Mouse (Mus musculus): Measurements from ENCODE around the gene Lrrc4. TPM values are rescaled to one million over a fixed set of nuclear protein-coding genes. Genes with fewer than 3 reads are reported as not detected.
A peak's percentile ranks its signal among the peaks of the same experiment; 100 is the strongest.

The Lrrc4 gene
- polyA plus RNA-seq, 1 experiment from 2014 or later: 1.1 TPM

DNA sequence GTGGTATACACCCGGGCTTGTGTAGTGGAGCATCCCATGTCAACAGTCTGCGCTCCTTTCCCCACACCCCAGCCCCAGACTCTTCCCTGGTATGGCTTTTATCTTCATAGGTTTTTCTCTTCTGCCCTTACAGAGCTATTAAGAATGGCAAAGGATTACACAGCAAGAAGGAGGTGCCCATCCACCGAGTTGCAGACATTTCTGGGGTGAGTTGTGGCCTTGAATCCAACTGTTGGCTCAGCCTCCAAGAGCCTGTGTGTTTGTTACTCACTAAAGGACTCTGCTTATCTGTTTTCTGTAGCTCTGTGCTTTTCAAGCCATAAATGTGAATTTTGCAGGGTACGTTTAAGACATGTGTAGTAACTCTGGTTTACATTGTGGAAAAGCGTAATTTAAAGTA, 106.8 kb downstream of the Lrrc4 start:
- Histone ChIP-seq H3K9me3 (replicated peaks; ENCODE audit: control insufficient read depth, low read length) (no peaks in the 10 kb centered on the region), H3K4me3 (ENCODE audit: low read depth, low read length) (no peak overlapping the region), H3K36me3 (replicated peaks; ENCODE audit: control insufficient read depth, insufficient read depth, low read depth, low read length) (no peaks in the 10 kb centered on the region), H3K4me1 (ENCODE audit: control insufficient read depth, insufficient read depth, low read length) (no peaks in the 10 kb centered on the region), H3K9ac (replicated peaks; ENCODE audit: low read length) (no peak overlapping the region), H3K4me2 (ENCODE audit: low read depth, low read length) (no peak overlapping the region), H3K27me3 (ENCODE audit: control insufficient read depth, insufficient read depth, low read length) (no peaks in the 10 kb centered on the region), H3K27ac (replicated peaks; ENCODE audit: low read depth, low read length) (no peak overlapping the region)
- 78% methylated on average over 5 of the region's 5 CpGs for WGBS
- ATAC-seq (replicated peaks; ENCODE audit: insufficient number of reproducible peaks, low FRiP score, low TSS enrichment, low read depth): no peak
- DNase-seq (ENCODE audit: low spot score): no peak

DNA sequence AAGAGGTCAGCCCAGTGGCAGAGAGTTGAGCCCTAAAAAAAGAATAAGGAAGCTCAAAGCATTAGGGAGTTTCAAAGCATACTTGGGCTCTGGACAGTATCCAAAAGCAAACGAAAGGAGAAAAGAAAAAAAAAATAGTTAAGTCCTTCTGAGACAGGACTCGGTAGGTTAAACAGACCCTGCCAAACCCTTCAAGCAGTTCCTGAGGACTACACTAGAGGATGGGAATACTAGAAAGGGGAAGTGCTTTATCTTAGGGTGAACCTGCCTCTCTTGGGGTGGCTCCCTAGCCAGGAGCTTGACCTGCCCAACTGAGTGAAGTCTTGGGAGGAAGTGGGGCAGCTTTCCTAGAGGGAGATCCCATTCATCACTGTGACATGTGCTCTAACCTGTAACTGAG, 108.5 kb downstream of the Lrrc4 start:
- no peaks in the 10 kb centered on the region for H3K9me3 ChIP-seq (replicated peaks; ENCODE audit: control insufficient read depth, low read length)
- DNase-seq (ENCODE audit: low spot score) (no peak), ATAC-seq (replicated peaks; ENCODE audit: insufficient number of reproducible peaks, low FRiP score, low TSS enrichment, low read depth) (no peak)
- H3K27ac ChIP-seq (replicated peaks; ENCODE audit: low read depth, low read length): no peak overlapping the region
- H3K4me3 ChIP-seq (ENCODE audit: low read depth, low read length): no peak overlapping the region
- no peak overlapping the region for H3K9ac ChIP-seq (replicated peaks; ENCODE audit: low read length)
- no peak overlapping the region for H3K4me2 ChIP-seq (ENCODE audit: low read depth, low read length)
- H3K36me3 ChIP-seq (replicated peaks; ENCODE audit: control insufficient read depth, insufficient read depth, low read depth, low read length): no peaks in the 10 kb centered on the region
- no peaks in the 10 kb centered on the region for H3K4me1 ChIP-seq (ENCODE audit: control insufficient read depth, insufficient read depth, low read length)
- WGBS: 74% methylated on average over 2 of the region's 2 CpGs
- no peaks in the 10 kb centered on the region for H3K27me3 ChIP-seq (ENCODE audit: control insufficient read depth, insufficient read depth, low read length)

DNA sequence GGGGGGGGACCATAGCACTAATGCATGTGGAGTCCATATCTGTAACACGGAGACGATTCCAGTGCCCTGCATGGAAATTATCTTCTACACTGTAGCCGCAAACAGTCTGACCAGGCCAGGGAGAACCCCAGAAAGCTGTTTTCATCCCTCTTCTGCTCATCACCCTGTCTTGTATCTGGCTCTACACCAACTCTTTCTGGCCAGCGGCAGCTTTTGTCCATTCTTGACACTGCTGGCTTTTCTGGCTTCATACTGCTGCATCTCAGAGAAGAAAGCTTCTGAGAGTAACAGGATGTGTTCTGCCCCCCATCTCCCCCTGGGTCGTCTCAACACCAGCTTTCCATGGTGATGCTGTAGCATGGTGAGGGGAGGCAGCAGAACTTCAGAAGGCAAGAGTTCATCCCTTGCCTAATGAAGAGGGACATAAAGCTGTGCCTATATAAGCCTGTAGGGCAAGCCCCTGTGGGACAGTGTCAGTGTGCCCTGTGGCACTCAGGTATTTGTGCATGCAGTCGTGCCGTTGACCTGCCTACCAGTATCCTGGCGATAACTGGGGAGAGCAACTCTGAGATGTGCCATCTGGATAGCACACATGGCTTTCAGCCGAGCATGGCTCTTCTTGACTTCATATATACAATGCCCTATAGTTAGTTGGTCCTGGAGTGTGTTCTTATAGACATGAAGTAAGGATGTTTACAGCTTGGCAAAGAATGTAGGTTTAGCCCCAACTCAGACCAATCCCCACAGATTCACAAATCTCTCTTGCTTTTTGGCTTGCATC, 111.0 kb downstream of the Lrrc4 start:
- no peak overlapping the region for H3K4me2 ChIP-seq (ENCODE audit: low read depth, low read length)
- no peaks in the 10 kb centered on the region for H3K9me3 ChIP-seq (replicated peaks; ENCODE audit: control insufficient read depth, low read length)
- DNase-seq (ENCODE audit: low spot score): no peak
- WGBS: 87% methylated on average over 9 of the region's 9 CpGs
- H3K27ac ChIP-seq (replicated peaks; ENCODE audit: low read depth, low read length): no peak overlapping the region
- no peaks in the 10 kb centered on the region for H3K4me1 ChIP-seq (ENCODE audit: control insufficient read depth, insufficient read depth, low read length)
- H3K4me3 ChIP-seq (ENCODE audit: low read depth, low read length): no peak overlapping the region
- no peaks in the 10 kb centered on the region for H3K36me3 ChIP-seq (replicated peaks; ENCODE audit: control insufficient read depth, insufficient read depth, low read depth, low read length)
- no peak overlapping the region for H3K9ac ChIP-seq (replicated peaks; ENCODE audit: low read length)
- no peak for ATAC-seq (replicated peaks; ENCODE audit: insufficient number of reproducible peaks, low FRiP score, low TSS enrichment, low read depth)
- H3K27me3 ChIP-seq (ENCODE audit: control insufficient read depth, insufficient read depth, low read length): no peaks in the 10 kb centered on the region

DNA sequence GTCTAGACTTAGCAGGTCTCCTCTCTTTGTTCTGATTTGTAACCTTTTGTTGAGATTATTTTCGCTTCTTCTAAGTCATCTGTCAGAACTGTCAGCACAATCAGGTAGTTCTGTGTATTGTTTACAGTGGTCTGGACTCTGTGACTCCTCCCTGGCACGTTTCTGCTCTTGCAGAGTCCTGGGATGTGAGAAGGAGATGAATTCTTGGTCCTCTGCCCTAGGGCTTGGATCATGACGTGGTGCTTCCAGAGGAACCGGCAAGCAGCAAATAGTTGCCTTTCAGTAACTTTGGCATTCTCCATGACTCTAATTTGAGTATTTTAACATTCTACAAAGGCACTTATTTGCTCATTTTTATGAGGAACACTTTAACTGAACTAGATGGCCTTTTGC, 113.7 kb downstream of the Lrrc4 start:
- no peak for ATAC-seq (replicated peaks; ENCODE audit: insufficient number of reproducible peaks, low FRiP score, low TSS enrichment, low read depth)
- no peak overlapping the region for H3K27ac ChIP-seq (replicated peaks; ENCODE audit: low read depth, low read length)
- WGBS: 56% methylated on average over 4 of the region's 4 CpGs

DNA sequence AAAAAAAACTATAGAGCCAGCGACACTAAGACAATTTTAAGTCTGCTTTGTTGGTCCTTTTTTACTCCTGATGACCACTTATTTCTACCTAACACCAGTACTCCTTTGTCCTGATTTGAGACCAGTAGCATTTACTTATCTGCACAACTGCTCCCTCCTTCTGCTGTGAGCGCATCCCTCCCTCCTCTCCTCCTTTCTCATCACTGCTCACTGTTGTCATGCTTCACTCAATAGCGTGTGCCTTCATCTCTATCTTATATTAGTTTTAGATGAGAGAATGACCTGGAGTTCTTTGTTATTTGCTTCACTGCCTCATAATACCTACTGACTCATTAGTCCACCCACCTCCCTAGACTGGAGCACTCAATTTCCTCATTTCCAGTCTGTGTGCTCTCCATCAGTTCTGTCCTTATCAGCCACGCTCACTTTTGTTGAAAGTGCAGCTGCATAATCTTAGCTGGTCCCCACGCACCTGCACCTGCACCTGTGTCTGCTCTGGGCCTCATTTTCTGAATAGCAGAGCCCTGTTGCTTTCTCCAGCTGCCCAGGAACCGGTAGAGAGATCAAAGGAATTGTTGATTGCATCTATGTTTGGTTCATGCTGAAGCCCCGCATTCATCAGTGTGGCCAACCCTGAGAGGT, 114.2 kb downstream of the Lrrc4 start:
- ATAC-seq (replicated peaks; ENCODE audit: insufficient number of reproducible peaks, low FRiP score, low TSS enrichment, low read depth) (no peak), DNase-seq (ENCODE audit: low spot score) (peak; percentile 4)
- H3K9ac ChIP-seq (replicated peaks; ENCODE audit: low read length): no peak overlapping the region
- H3K4me1 ChIP-seq (ENCODE audit: control insufficient read depth, insufficient read depth, low read length): no peaks in the 10 kb centered on the region
- H3K27ac ChIP-seq (replicated peaks; ENCODE audit: low read depth, low read length): no peak overlapping the region
- H3K4me3 ChIP-seq (ENCODE audit: low read depth, low read length): no peak overlapping the region
- WGBS: 71% methylated on average over 7 of the region's 7 CpGs
- H3K36me3 ChIP-seq (replicated peaks; ENCODE audit: control insufficient read depth, insufficient read depth, low read depth, low read length): no peaks in the 10 kb centered on the region
- no peaks in the 10 kb centered on the region for H3K9me3 ChIP-seq (replicated peaks; ENCODE audit: control insufficient read depth, low read length)
- no peak overlapping the region for H3K4me2 ChIP-seq (ENCODE audit: low read depth, low read length)
- no peaks in the 10 kb centered on the region for H3K27me3 ChIP-seq (ENCODE audit: control insufficient read depth, insufficient read depth, low read length)

More for the DNA sequence above, 113.7 kb downstream of the Lrrc4 start:
- H3K4me2 ChIP-seq (ENCODE audit: low read depth, low read length): no peak overlapping the region
- no peaks in the 10 kb centered on the region for H3K4me1 ChIP-seq (ENCODE audit: control insufficient read depth, insufficient read depth, low read length)
- H3K36me3 ChIP-seq (replicated peaks; ENCODE audit: control insufficient read depth, insufficient read depth, low read depth, low read length): no peaks in the 10 kb centered on the region
- no peaks in the 10 kb centered on the region for H3K9me3 ChIP-seq (replicated peaks; ENCODE audit: control insufficient read depth, low read length)
- DNase-seq (ENCODE audit: low spot score): peak; percentile 1
- no peak overlapping the region for H3K4me3 ChIP-seq (ENCODE audit: low read depth, low read length)
- no peaks in the 10 kb centered on the region for H3K27me3 ChIP-seq (ENCODE audit: control insufficient read depth, insufficient read depth, low read length)
- no peak overlapping the region for H3K9ac ChIP-seq (replicated peaks; ENCODE audit: low read length)

DNA sequence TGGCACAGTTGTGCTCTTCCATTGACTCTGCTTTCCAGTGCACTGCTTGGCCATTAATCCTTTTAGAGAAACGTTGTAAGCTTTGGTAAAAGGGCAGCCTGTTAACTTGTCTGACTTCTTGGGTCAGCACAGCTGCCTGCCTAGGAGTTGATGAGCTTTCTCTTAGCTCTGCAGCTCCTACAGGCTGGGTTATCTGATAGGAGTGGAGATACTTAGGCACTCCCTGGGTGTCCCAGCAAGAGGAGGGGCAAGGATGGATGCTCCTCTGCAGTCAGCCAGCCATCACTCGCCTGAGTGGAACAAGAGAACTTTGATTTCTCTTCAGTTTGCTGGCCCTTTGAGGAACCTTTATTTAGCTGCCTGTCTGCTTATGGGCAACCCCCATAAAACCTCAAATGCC, 121.5 kb downstream of the Lrrc4 start:
- H3K4me3 ChIP-seq (ENCODE audit: low read depth, low read length): no peak overlapping the region
- H3K27ac ChIP-seq (replicated peaks; ENCODE audit: low read depth, low read length): no peak overlapping the region
- H3K4me2 ChIP-seq (ENCODE audit: low read depth, low read length): no peak overlapping the region
- H3K27me3 ChIP-seq (ENCODE audit: control insufficient read depth, insufficient read depth, low read length): no peaks in the 10 kb centered on the region
- no peaks in the 10 kb centered on the region for H3K4me1 ChIP-seq (ENCODE audit: control insufficient read depth, insufficient read depth, low read length)
- 52% methylated on average over 2 of the region's 2 CpGs for WGBS
- H3K36me3 ChIP-seq (replicated peaks; ENCODE audit: control insufficient read depth, insufficient read depth, low read depth, low read length): no peaks in the 10 kb centered on the region; the same call in 1 of the 2 replicates
- DNase-seq (ENCODE audit: low spot score) (no peak), ATAC-seq (replicated peaks; ENCODE audit: insufficient number of reproducible peaks, low FRiP score, low TSS enrichment, low read depth) (no peak)
- no peak overlapping the region for H3K9ac ChIP-seq (replicated peaks; ENCODE audit: low read length)
- no peaks in the 10 kb centered on the region for H3K9me3 ChIP-seq (replicated peaks; ENCODE audit: control insufficient read depth, low read length)

DNA sequence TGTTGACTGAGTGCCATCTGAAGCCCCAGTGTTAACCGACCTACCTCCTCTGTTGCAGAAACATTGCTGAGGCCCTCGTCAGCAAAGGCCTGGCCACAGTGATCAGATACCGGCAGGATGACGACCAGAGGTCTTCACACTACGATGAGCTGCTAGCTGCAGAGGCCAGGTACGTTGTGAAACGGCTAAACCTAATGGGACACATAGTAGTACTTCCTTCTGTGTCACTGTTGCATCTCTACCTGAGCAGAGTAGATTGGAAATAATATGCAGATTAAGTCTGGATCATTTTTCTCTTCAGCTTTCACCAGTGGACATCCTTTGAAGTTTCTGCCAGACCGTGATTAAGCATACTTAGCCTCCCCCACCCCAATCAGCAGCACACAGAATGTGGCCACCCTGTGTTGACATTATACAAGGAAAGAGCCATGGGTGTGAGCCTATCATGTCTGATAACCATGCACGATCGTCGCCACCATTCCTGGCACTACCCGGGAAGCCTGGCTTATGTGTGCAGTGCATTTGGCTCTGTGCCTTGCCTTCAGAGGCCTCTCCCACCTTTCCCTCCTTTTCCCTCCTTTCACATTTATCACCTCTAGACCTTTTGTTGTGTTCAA, 124.5 kb downstream of the Lrrc4 start:
- Histone ChIP-seq H3K36me3 (replicated peaks; ENCODE audit: control insufficient read depth, insufficient read depth, low read depth, low read length) (no peaks in the 10 kb centered on the region; the same call in 1 of the 2 replicates), H3K4me1 (ENCODE audit: control insufficient read depth, insufficient read depth, low read length) (no peaks in the 10 kb centered on the region), H3K27ac (replicated peaks; ENCODE audit: low read depth, low read length) (no peak overlapping the region), H3K9ac (replicated peaks; ENCODE audit: low read length) (no peak overlapping the region), H3K4me3 (ENCODE audit: low read depth, low read length) (no peak overlapping the region), H3K27me3 (ENCODE audit: control insufficient read depth, insufficient read depth, low read length) (no peaks in the 10 kb centered on the region), H3K9me3 (replicated peaks; ENCODE audit: control insufficient read depth, low read length) (no peaks in the 10 kb centered on the region), H3K4me2 (ENCODE audit: low read depth, low read length) (no peak overlapping the region)
- 83% methylated on average over 12 of the region's 12 CpGs for WGBS
- ATAC-seq (replicated peaks; ENCODE audit: insufficient number of reproducible peaks, low FRiP score, low TSS enrichment, low read depth) (no peak), DNase-seq (ENCODE audit: low spot score) (no peak)

Measured in embryonic facial prominence, embryonic 11.5 days (tissue).